Mouse (Mus musculus): ENCODE measurements around the gene Ccdc186.
"Not testable (repeated sequence)": the region's sequence is repeated elsewhere in the genome, so short reads cannot be mapped to it uniquely, and the experiment has no call there.

Gene Ccdc186

DNA sequence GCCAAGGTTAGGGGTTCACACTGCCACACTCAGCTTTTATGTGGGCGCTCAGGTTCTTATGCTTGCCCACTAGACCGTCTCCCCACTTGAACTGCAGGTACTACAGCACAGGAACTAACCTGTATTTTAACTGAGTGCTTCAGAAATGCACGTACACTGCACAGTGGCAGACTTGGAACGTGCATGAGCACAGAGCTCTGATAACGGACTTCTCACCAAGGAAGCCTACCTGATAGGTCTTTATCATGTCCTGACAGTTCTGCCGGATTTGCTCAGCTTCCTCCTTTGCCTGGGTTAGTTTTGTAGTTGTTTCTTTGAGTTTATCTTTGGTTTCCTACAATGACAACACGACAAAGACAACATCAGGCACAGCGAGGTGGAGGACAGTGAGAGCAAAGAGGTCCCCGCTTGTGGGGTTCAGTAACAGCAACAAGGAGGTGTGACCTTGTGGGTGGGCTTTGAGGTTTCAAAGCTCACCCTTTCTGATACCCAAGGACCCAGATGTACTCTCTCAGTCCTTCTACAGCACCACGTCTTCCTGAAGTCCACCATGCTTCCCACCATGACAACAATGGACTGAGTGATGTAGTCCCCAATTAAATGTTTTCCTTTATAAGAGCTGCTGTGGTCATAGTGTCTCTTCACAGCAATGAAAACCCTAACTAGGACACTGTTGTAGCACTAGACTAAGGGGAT is 20.2 kb downstream of the Ccdc186 start:
- no peak for DNase-seq (ENCODE audit: low spot score in 2 of 2)

GRCm38 (mm10) chr19:56800930-56801655 is 20.9 kb downstream of the Ccdc186 start:
- DNase-seq (ENCODE audit: low spot score in 2 of 2) = no peak

DNA sequence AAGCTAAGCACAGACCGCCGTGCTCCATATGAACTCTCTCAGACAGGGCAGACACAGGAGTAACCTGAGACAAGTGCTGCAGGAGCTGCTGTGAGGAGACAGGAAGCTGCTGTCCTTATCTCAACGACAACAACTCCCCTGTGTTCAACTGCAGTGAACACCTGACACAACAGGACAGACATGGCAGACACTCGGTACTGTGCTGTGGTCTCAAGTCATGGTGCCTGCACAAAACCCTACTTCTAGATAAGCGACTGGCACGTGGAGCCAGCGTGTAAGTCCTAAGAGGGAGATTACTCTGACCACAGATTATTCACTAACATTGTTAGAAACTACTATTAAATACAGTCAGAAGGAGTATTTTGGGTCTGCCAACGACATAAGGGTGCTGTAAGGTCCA is 21.8 kb downstream of the Ccdc186 start:
- no peak for DNase-seq (ENCODE audit: low spot score in 2 of 2)

DNA sequence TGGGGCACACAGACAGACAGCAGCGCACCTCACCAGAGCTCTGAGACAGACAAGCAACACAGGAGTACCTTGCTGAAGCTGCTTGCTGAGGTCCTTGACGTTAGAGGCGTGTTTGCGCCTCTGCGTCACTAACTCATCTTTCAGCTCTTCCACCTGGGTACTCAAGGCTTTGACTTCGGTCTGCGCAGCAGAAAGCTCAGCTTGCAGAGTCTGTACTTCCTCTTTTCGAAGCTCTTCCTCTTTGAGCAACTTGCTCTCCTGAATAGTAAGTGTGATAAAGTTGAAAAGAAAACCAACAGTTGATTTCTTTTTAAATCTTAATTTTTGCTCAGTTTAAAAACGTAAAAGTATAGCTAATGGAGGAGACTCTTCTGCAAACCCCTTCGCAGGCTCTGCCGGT is 24.6 kb downstream of the Ccdc186 start:
- no peak for DNase-seq (ENCODE audit: low spot score in 2 of 2)

GRCm38 (mm10) chr19:56788952-56789351 is 33.0 kb downstream of the Ccdc186 start:
- peak in 1 of 2 experiments; percentile 30 for DNase-seq (ENCODE audit: low spot score in 2 of 2)

GRCm38 (mm10) chr19:56787911-56788310 is 34.1 kb downstream of the Ccdc186 start:
- no peak for DNase-seq (ENCODE audit: low spot score in 2 of 2)

- DNase-seq (ENCODE audit: low spot score in 2 of 2) = not testable (repeated sequence)
Measured at GRCm38 (mm10) chr19:56778532-56778931, 43.5 kb downstream of the Ccdc186 start.

GRCm38 (mm10) chr19:56776719-56777382 is 45.1 kb downstream of the Ccdc186 start:
- DNase-seq (ENCODE audit: low spot score in 2 of 2) = peak; percentile 54 to 65

GRCm38 (mm10) chr19:56775893-56776718 is 45.9 kb downstream of the Ccdc186 start:
- no peak for DNase-seq (ENCODE audit: low spot score in 2 of 2)

- DNase-seq (ENCODE audit: low spot score in 2 of 2) = no peak
Measured at GRCm38 (mm10) chr19:56774971-56775892, 46.8 kb downstream of the Ccdc186 start.

- DNase-seq (ENCODE audit: low spot score in 2 of 2) = no peak
Measured at GRCm38 (mm10) chr19:56774408-56774962, 47.5 kb downstream of the Ccdc186 start.

DNA sequence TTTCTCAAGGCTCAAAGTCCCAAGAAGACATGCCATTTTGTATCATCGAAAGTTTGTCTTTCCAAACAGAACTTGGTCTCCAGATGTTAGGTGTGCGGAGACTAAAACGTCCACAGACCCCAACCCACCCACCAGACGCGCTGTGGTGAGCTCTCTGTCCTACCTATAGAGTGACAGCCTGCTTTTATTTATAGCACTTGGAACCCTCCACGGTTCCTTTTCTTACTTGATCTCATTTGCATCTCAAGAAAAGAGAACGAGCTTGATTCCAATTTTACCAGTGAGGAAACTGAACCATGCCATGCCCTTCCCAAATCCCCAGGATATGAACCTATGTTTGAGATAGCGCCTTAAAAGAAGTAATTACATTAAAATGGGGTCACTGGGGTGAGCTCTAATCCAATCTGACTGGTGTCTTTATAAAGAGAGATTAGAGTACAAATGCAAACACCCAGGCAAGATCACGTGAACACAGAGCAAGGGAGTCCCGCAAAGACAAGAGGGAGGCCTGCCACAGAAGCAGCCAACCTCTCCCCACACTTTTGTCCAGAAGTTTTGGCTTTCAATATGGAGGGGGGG is 48.5 kb downstream of the Ccdc186 start:
- no peak for DNase-seq (ENCODE audit: low spot score in 2 of 2)

DNA sequence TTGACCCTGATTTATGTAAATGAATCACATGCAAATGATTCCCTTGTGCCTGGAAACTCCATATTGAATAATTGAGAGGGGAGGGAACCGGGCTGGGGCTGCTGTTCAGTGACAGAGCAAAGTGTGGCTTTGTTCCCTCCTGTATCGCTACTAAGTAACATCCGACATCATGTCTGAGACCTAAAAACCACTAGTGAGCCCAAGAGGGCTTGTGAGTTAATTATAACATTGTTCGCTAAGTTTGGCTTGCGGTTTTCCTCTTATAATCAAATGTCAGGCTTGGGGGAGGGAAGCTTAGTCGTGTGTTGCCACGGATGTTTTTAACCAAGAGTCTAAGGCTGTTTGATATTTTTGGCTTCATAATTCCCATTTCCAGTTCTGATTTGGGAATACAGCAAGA is 49.8 kb downstream of the Ccdc186 start:
- no peak for DNase-seq (ENCODE audit: low spot score in 2 of 2)

- DNase-seq (ENCODE audit: low spot score in 2 of 2) = peak; percentile 67 to 74
Measured at GRCm38 (mm10) chr19:56769024-56769423, 53.0 kb downstream of the Ccdc186 start.

GRCm38 (mm10) chr19:56762686-56763085 is 59.3 kb downstream of the Ccdc186 start:
- no peak for DNase-seq (ENCODE audit: low spot score in 2 of 2)

GRCm38 (mm10) chr19:56761727-56762126 is 60.3 kb downstream of the Ccdc186 start:
- no peak for DNase-seq (ENCODE audit: low spot score in 2 of 2)

DNA sequence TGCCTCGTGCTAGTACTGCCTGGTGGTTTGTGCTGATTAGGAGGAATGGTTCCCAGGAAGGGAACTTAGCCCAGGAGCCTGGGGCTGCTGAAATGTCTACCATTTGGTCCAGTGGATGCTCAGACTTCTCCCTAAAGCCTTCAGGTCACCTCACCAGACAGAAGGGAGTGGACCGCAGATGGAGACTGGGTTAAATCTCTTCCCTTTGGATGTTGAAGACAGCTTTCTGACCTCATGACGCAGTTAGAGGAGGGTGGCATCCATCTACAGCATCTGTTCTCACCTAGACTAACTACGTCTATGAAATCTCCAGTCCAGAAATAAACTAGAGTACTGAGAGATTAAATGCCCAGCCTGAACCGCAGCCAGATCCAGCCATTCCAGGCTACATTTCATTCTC is 60.9 kb downstream of the Ccdc186 start:
- no peak for DNase-seq (ENCODE audit: low spot score in 2 of 2)

- no peak for DNase-seq (ENCODE audit: low spot score in 2 of 2)
Measured at GRCm38 (mm10) chr19:56760306-56760940, 61.6 kb downstream of the Ccdc186 start.

DNA sequence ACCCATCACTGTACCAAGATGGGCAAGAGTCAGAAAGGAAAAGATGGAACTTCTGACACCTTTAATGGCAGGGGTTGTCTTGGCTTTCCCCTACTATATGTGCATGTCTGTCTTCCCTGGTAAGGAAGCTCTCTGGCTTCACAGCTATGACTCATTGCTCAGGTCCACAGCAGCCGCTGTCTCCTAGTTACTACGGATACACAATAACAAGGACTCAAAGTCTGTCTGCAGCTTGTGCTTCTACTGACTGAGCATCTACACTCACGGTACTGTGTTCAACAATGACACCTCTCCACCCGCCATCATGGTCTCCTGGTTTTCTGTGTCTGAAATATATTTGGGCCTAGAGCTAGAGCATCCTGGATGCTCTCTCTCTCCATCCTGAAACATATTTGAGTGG is 62.2 kb downstream of the Ccdc186 start:
- DNase-seq (ENCODE audit: low spot score in 2 of 2) = peak in 1 of 2 experiments; percentile 29

DNA sequence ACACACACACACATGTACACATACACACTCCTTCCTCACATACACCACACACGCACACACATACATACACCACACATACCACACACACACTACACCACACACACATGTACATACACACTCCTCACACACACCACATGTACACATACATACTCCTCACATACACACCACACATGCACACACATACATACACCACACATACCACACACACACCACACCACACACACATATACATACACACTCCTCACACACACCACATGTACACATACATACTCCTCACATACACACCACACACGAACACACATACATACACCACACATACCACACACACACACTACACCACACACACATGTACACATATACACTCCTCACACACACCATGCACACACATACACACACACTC is 63.7 kb downstream of the Ccdc186 start:
- no peak for DNase-seq (ENCODE audit: low spot score in 2 of 2)
